Mouse (Mus musculus): ENCODE results near the gene Cxcl16. TPM values are rescaled to one million over a fixed set of nuclear protein-coding genes. Genes with fewer than 3 reads are reported as not detected.

Cxcl16 gene
- polyA plus RNA-seq, 1 experiment from 2014 or later, result 10.9 TPM

Small RNAs within 50 kb of the gene (microRNA-seq; reads per million reads assigned to microRNA genes)
- gene Mir7115, result 0.59 reads per million

Other genes starting within 250 kb of the Cxcl16 start
- gene Slc16a11, start 247.2 kb downstream of the Cxcl16 start, polyA plus RNA-seq (2015; fragmentation: Nextera tagmentation; extraction: Ambion mirVana), result 0.33 and 0.41 TPM in 2 replicates
- gene Slc16a13, start 238.9 kb downstream of the Cxcl16 start, polyA plus RNA-seq (2015; fragmentation: Nextera tagmentation; extraction: Ambion mirVana), result 5.0 and 5.6 TPM in 2 replicates
- gene Bcl6b, start 230.2 kb downstream of the Cxcl16 start, polyA plus RNA-seq (2015; fragmentation: Nextera tagmentation; extraction: Ambion mirVana), result 18.1 and 20.2 TPM in 2 replicates
- gene 0610010K14Rik, start 222.1 kb downstream of the Cxcl16 start, polyA plus RNA-seq (2015; fragmentation: Nextera tagmentation; extraction: Ambion mirVana), result 116 and 121 TPM in 2 replicates
- gene Gm21988, start 220.2 kb downstream of the Cxcl16 start, polyA plus RNA-seq (2015; fragmentation: Nextera tagmentation; extraction: Ambion mirVana), result 8.2 and 9.0 TPM in 2 replicates
- gene Rnasek, start 220.1 kb downstream of the Cxcl16 start, polyA plus RNA-seq (2015; fragmentation: Nextera tagmentation; extraction: Ambion mirVana), result 218 and 227 TPM in 2 replicates
- gene Alox12, start 204.6 kb downstream of the Cxcl16 start, polyA plus RNA-seq (2015; fragmentation: Nextera tagmentation; extraction: Ambion mirVana), result 3.5 and 4.2 TPM in 2 replicates
- 2.8 and 7.2 TPM in 2 replicates for gene Alox12e, start 137.4 kb downstream of the Cxcl16 start, polyA plus RNA-seq (2015; fragmentation: Nextera tagmentation; extraction: Ambion mirVana)
- gene Alox15, start 108.0 kb downstream of the Cxcl16 start, polyA plus RNA-seq (2015; fragmentation: Nextera tagmentation; extraction: Ambion mirVana), result 0.56 and 1.1 TPM in 2 replicates
- 22.1 and 22.5 TPM in 2 replicates for gene Pelp1, start 50.0 kb downstream of the Cxcl16 start, polyA plus RNA-seq (2015; fragmentation: Nextera tagmentation; extraction: Ambion mirVana)
- gene Arrb2, start 27.3 kb downstream of the Cxcl16 start, polyA plus RNA-seq (2015; fragmentation: Nextera tagmentation; extraction: Ambion mirVana), result 9.5 and 11.7 TPM in 2 replicates
- gene Med11, start 8.1 kb downstream of the Cxcl16 start, polyA plus RNA-seq (2015; fragmentation: Nextera tagmentation; extraction: Ambion mirVana), result 25.2 and 27.8 TPM in 2 replicates
- 1.5 and 1.7 TPM in 2 replicates for gene Zmynd15, start 551 bp downstream of the Cxcl16 start, polyA plus RNA-seq (2015; fragmentation: Nextera tagmentation; extraction: Ambion mirVana)
- 5.2 and 5.6 TPM in 2 replicates for gene Tm4sf5, start 45.3 kb upstream of the Cxcl16 start, polyA plus RNA-seq (2015; fragmentation: Nextera tagmentation; extraction: Ambion mirVana)
- 0.31 and 1.3 TPM in 2 replicates for gene Vmo1, start 54.6 kb upstream of the Cxcl16 start, polyA plus RNA-seq (2015; fragmentation: Nextera tagmentation; extraction: Ambion mirVana)
- 0.16 and 0.37 TPM in 2 replicates for gene Gltpd2, start 59.2 kb upstream of the Cxcl16 start, polyA plus RNA-seq (2015; fragmentation: Nextera tagmentation; extraction: Ambion mirVana)
- gene Psmb6, start 65.4 kb upstream of the Cxcl16 start, polyA plus RNA-seq (2015; fragmentation: Nextera tagmentation; extraction: Ambion mirVana), result 607 and 623 TPM in 2 replicates
- gene Gm40193, start 73.0 kb upstream of the Cxcl16 start, polyA plus RNA-seq (2015; fragmentation: Nextera tagmentation; extraction: Ambion mirVana), result not detected in 2 replicates
- gene Pld2, start 80.1 kb upstream of the Cxcl16 start, polyA plus RNA-seq (2015; fragmentation: Nextera tagmentation; extraction: Ambion mirVana), result 9.1 and 12.0 TPM in 2 replicates
- gene Mink1, start 102.9 kb upstream of the Cxcl16 start, polyA plus RNA-seq (2015; fragmentation: Nextera tagmentation; extraction: Ambion mirVana), result 9.8 and 10.3 TPM in 2 replicates
- not detected in 2 replicates for gene 4930544D05Rik, start 155.9 kb upstream of the Cxcl16 start, polyA plus RNA-seq (2015; fragmentation: Nextera tagmentation; extraction: Ambion mirVana)
- not detected in 2 replicates for gene Chrne, start 159.2 kb upstream of the Cxcl16 start, polyA plus RNA-seq (2015; fragmentation: Nextera tagmentation; extraction: Ambion mirVana)
- gene Gp1ba, start 179.1 kb upstream of the Cxcl16 start, polyA plus RNA-seq (2015; fragmentation: Nextera tagmentation; extraction: Ambion mirVana), result 0.34 and 0.38 TPM in 2 replicates
- gene Rnf167, start 187.3 kb upstream of the Cxcl16 start, polyA plus RNA-seq (2015; fragmentation: Nextera tagmentation; extraction: Ambion mirVana), result 80.3 and 80.9 TPM in 2 replicates
- 346 and 351 TPM in 2 replicates for gene Slc25a11, start 187.5 kb upstream of the Cxcl16 start, polyA plus RNA-seq (2015; fragmentation: Nextera tagmentation; extraction: Ambion mirVana)
- gene Pfn1, start 194.7 kb upstream of the Cxcl16 start, polyA plus RNA-seq (2015; fragmentation: Nextera tagmentation; extraction: Ambion mirVana), result 1,225 and 1,312 TPM in 2 replicates
- gene Eno3, start 197.2 kb upstream of the Cxcl16 start, polyA plus RNA-seq (2015; fragmentation: Nextera tagmentation; extraction: Ambion mirVana), result 578 and 593 TPM in 2 replicates
- 186 and 191 TPM in 2 replicates for gene Spag7, start 209.4 kb upstream of the Cxcl16 start, polyA plus RNA-seq (2015; fragmentation: Nextera tagmentation; extraction: Ambion mirVana)
- gene Camta2, start 228.1 kb upstream of the Cxcl16 start, polyA plus RNA-seq (2015; fragmentation: Nextera tagmentation; extraction: Ambion mirVana), result 15.0 and 15.6 TPM in 2 replicates
- 1.2 and 1.4 TPM in 2 replicates for gene Inca1, start 240.2 kb upstream of the Cxcl16 start, polyA plus RNA-seq (2015; fragmentation: Nextera tagmentation; extraction: Ambion mirVana)
- gene Kif1c, start 240.6 kb upstream of the Cxcl16 start, polyA plus RNA-seq (2015; fragmentation: Nextera tagmentation; extraction: Ambion mirVana), result 5.1 and 5.2 TPM in 2 replicates